Mouse (Mus musculus) liver, embryonic 11.5 days (tissue): ENCODE measurements around the gene Tor3a. TPM values are rescaled to one million over a fixed set of nuclear protein-coding genes. Genes with fewer than 3 reads are reported as not detected.

Source experiments
- polyA plus RNA-seq: library from polyadenylated mRNA; unstranded; fragments of >200 nt; fragmentation: Nextera tagmentation; extraction: Ambion mirVana; gene quantifications from 2 replicates; pipeline ENCODE4 v1.2.1, GENCODE M21; 2014

Gene Tor3a
- polyA plus RNA-seq, 1 experiment from 2014 or later = 4.0 TPM

Other genes with a start within 250 kb of the Tor3a start
- gene Soat1, start 200.0 kb downstream of the Tor3a start, polyA plus RNA-seq = 29.3 and 32.2 TPM in 2 replicates
- 0.08 and 0.14 TPM in 2 replicates for gene Gm10031, start 150.3 kb downstream of the Tor3a start, polyA plus RNA-seq
- gene Abl2, start 115.6 kb downstream of the Tor3a start, polyA plus RNA-seq = 3.0 and 4.0 TPM in 2 replicates
- gene Fam20b, start 44.7 kb upstream of the Tor3a start, polyA plus RNA-seq = 22.1 and 22.2 TPM in 2 replicates
- 0.92 and 1.1 TPM in 2 replicates for gene Angptl1, start 164.2 kb upstream of the Tor3a start, polyA plus RNA-seq